Mouse (Mus musculus) liver, adult 2 months (tissue): ENCODE results near the gene Papln.

Source experiments
- CTCF ChIP-seq: fragments of 200-500 bp; IDR thresholded peaks from 2 replicates; pipeline ENCODE4 v1.5.1; 2011; ENCODE audit warnings: low read depth, low read length, control low read depth
- POLR2A ChIP-seq: fragments of 200-500 bp; IDR thresholded peaks from 2 replicates; pipeline ENCODE4 v1.6.1; 2011; ENCODE audit warnings: low read length, control low read depth; ENCODE audit not compliant: insufficient read depth; ENCODE audit errors: extremely low read depth

DNA sequence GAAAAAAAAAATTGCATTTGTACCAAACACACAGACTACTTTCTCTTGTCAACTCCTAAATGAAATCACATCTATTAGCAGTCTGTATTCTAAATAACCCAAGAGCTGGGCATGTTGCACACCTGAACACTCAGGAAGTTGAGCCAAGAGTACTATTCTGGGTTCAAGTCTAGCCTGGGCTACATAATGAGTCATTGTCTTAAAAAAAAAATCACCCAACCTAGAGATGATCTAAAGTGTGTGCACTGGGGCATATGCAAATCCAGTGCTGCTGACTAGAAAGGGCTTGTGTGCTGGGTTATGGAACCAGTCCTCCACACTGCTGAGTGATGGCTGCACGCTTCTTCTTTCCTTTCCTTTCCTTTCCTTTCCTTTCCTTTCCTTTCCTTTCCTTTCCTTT is 24.8 kb upstream of the Papln start:
- TF ChIP-seq CTCF (no peak), POLR2A (no peak)
